Mouse (Mus musculus) hindbrain, embryonic 14.5 days (tissue): ENCODE results near the gene Crebrf. TPM values are rescaled to one million over a fixed set of nuclear protein-coding genes. Genes with fewer than 3 reads are reported as not detected.

Experiments used
- ATAC-seq: fragments of 200-750 bp; cut with Nextera tagmentation; 2 replicates; pipeline ENCODE4 v1.8.0; 2017; ENCODE audit warnings: moderate number of reproducible peaks, mild to moderate bottlenecking, moderate TSS enrichment, moderate library complexity; ENCODE audit not compliant: low FRiP score
- DNase-seq: peaks from one replicate; pipeline ENCODE4 v3.0.0-alpha.2; 2015; ENCODE audit warnings: low spot score
- H3K27ac ChIP-seq: fragments of 300-500 bp; sonication (generic); 2 replicates; pipeline ENCODE4 v1.5.1; 2014; ENCODE audit warnings: mild to moderate bottlenecking, moderate library complexity
- H3K27me3 ChIP-seq: fragments of 300-500 bp; sonication (generic); 2 replicates; pipeline ENCODE4 v1.6.1; 2014; ENCODE audit warnings: mild to moderate bottlenecking, low read length, mixed read lengths; ENCODE audit not compliant: control insufficient read depth, insufficient read depth
- H3K36me3 ChIP-seq: fragments of 300-500 bp; sonication (generic); replicated peaks from 2 replicates; pipeline ENCODE4 v1.6.1; 2014; ENCODE audit not compliant: control insufficient read depth, insufficient read depth
- H3K4me1 ChIP-seq: fragments of 300-500 bp; sonication (generic); replicated peaks from 2 replicates; pipeline ENCODE4 v1.6.1; 2014; ENCODE audit warnings: antibody characterized with exemption, low read length, mixed read lengths; ENCODE audit not compliant: control insufficient read depth, insufficient read depth
- H3K4me2 ChIP-seq: fragments of 300-500 bp; sonication (generic); replicated peaks from 2 replicates; pipeline ENCODE4 v1.6.1; 2014; ENCODE audit warnings: mild to moderate bottlenecking, moderate library complexity
- H3K4me3 ChIP-seq: fragments of 300-500 bp; sonication (generic); replicated peaks from 2 replicates; pipeline ENCODE4 v1.5.1; 2014; ENCODE audit warnings: mild to moderate bottlenecking, low read length
- H3K9ac ChIP-seq: fragments of 300-500 bp; sonication (generic); 2 replicates; pipeline ENCODE4 v1.6.1; 2014
- H3K9me3 ChIP-seq: fragments of 300-500 bp; sonication (generic); 2 replicates; pipeline ENCODE4 v1.6.1; 2016; ENCODE audit warnings: low read length; ENCODE audit not compliant: control insufficient read depth
- WGBS: fragments of 180-500 bp; shearing (Covaris S2); extraction: QIAGEN DNeasy Blood & Tissue Kit; methylation state at CpG from one replicate; pipeline ENCODE4 v1.1.7; 2014; 5-methylcytosine and 5-hydroxymethylcytosine counted together
- polyA plus RNA-seq: library from polyadenylated mRNA; unstranded; fragments of >200 nt; fragmentation: Nextera tagmentation; extraction: Ambion mirVana; gene quantifications from 2 replicates; pipeline ENCODE4 v1.2.1, GENCODE M21; 2014

Crebrf gene
- polyA plus RNA-seq, 1 experiment from 2014 or later: 10.5 TPM

DNA sequence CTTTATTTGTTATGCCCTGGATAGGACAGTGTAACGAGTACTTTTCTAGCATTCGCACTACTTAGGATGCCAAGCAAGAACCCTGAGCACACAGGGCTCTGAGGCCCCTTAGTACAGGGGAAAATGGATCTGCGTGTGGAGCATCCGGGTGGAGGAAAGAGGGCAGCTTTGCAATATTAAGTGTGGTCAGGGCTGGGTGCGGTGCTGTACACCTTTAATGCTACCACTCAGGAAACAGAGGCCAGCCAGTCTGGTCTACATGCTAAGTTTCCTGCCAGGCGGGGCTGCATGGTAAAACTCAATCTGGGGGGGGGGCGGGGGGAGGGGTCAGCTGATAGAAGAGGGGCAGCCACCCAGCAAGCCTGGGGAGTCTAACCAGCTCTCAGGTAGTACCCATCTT is 79.9 kb downstream of the Crebrf start:
- ATAC-seq (no peak), DNase-seq (no peak)
- no peaks in the 10 kb centered on the region for H3K4me1 ChIP-seq
- H3K27ac ChIP-seq: no peak overlapping the region
- H3K9me3 ChIP-seq: no peaks in the 10 kb centered on the region
- WGBS: 80% methylated on average over 7 of the region's 7 CpGs
- no peak overlapping the region for H3K4me2 ChIP-seq
- H3K36me3 ChIP-seq: peaks cover 42% of the 10 kb centered on the region
- H3K9ac ChIP-seq: no peak overlapping the region
- no peaks in the 10 kb centered on the region for H3K27me3 ChIP-seq
- H3K4me3 ChIP-seq: no peak overlapping the region

- no peaks in the 10 kb centered on the region for H3K4me1 ChIP-seq
- ATAC-seq (no peak), DNase-seq (no peak)
- no peak overlapping the region for H3K4me2 ChIP-seq
- WGBS: 74% methylated on average over 6 of the region's 6 CpGs
- no peak overlapping the region for H3K4me3 ChIP-seq
- H3K36me3 ChIP-seq: peaks cover 20% of the 10 kb centered on the region
- H3K9ac ChIP-seq: no peak overlapping the region
- H3K27me3 ChIP-seq: no peaks in the 10 kb centered on the region
- no peaks in the 10 kb centered on the region for H3K9me3 ChIP-seq
- H3K27ac ChIP-seq: no peak overlapping the region
Measured at GRCm38 (mm10) chr17:26797379-26798128, 82.1 kb downstream of the Crebrf start.

- no peak for ATAC-seq
- H3K4me3 ChIP-seq: no peak overlapping the region
Measured at GRCm38 (mm10) chr17:26802886-26803285, 87.4 kb downstream of the Crebrf start.

GRCm38 (mm10) chr17:26812607-26813006 is 97.2 kb downstream of the Crebrf start:
- H3K4me3 ChIP-seq: no peak overlapping the region
- ATAC-seq (no peak), DNase-seq (no peak)
- H3K4me2 ChIP-seq: no peak overlapping the region
- H3K4me1 ChIP-seq: no peaks in the 10 kb centered on the region
- no peak overlapping the region for H3K9ac ChIP-seq
- 79% methylated on average over 2 of the region's 2 CpGs for whole genome bisulfite sequencing
- H3K27me3 ChIP-seq: no peaks in the 10 kb centered on the region
- no peak overlapping the region for H3K27ac ChIP-seq
- no peaks in the 10 kb centered on the region for H3K36me3 ChIP-seq
- no peaks in the 10 kb centered on the region for H3K9me3 ChIP-seq

More at GRCm38 (mm10) chr17:26802886-26803285, 87.4 kb downstream of the Crebrf start:
- Histone ChIP-seq H3K27me3 (no peaks in the 10 kb centered on the region), H3K9me3 (no peaks in the 10 kb centered on the region), H3K36me3 (no peaks in the 10 kb centered on the region), H3K27ac (no peak overlapping the region), H3K9ac (no peak overlapping the region), H3K4me2 (no peak overlapping the region), H3K4me1 (no peaks in the 10 kb centered on the region)
- 93% methylated on average over 3 of the region's 3 CpGs for WGBS
- DNase-seq: no peak

DNA sequence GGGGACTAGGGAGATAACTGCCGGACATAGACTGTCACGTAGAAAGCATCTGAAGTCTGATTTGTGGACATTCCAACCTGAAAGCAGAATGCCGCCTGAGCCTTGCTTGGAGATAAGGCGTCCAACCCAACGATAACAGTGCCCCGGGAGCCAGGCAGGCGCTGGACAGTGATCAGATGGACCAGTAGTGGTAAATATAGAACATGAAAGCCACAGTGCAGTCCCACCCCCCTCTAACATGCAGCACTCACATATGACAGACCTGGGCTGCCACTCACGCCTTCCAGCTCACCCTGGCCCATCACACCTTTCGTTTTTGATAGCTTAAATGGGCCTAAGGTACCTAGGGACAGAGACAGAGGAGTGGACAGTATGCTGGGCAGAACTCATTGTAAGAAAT is 98.0 kb downstream of the Crebrf start:
- ATAC-seq (no peak), DNase-seq (no peak)
- Histone ChIP-seq H3K4me1 (no peaks in the 10 kb centered on the region), H3K27ac (no peak overlapping the region), H3K4me3 (no peak overlapping the region), H3K9me3 (no peaks in the 10 kb centered on the region), H3K9ac (no peak overlapping the region), H3K36me3 (no peaks in the 10 kb centered on the region), H3K4me2 (no peak overlapping the region), H3K27me3 (no peaks in the 10 kb centered on the region)
- WGBS: 84% methylated on average over 9 of the region's 9 CpGs

GRCm38 (mm10) chr17:26816810-26817209 is 101.4 kb downstream of the Crebrf start:
- Histone ChIP-seq H3K36me3 (no peaks in the 10 kb centered on the region), H3K27me3 (no peaks in the 10 kb centered on the region), H3K4me1 (no peaks in the 10 kb centered on the region), H3K27ac (no peak overlapping the region), H3K9ac (no peak overlapping the region), H3K4me2 (no peak overlapping the region), H3K9me3 (no peaks in the 10 kb centered on the region), H3K4me3 (no peak overlapping the region)
- DNase-seq (no peak), ATAC-seq (no peak)
- WGBS: 87% methylated on average over 6 of the region's 6 CpGs

DNA sequence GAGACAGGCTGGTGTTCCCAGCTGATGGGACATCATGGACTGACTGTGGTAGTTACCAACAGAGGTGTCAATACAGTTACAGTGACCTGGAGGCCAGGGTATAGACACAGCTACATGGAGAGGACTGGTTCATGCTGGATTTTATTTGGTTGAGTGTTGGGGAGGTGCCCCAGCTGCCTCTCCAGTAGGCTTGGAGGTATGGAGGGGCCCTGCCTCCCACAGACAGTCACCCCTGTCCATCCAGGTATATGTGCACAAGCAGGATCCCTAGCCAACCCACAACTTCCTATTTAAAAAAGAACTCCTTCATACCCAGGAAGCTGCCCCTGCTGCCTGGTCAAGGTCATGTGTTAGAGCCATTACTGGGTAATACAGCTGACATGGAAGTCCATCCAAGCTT is 102.3 kb downstream of the Crebrf start:
- H3K4me2 ChIP-seq: no peak overlapping the region
- no peak overlapping the region for H3K4me3 ChIP-seq
- H3K4me1 ChIP-seq: no peaks in the 10 kb centered on the region
- H3K36me3 ChIP-seq: no peaks in the 10 kb centered on the region
- ATAC-seq (no peak), DNase-seq (no peak)
- H3K9ac ChIP-seq: no peak overlapping the region
- no peak overlapping the region for H3K27ac ChIP-seq
- no peaks in the 10 kb centered on the region for H3K9me3 ChIP-seq
- no peaks in the 10 kb centered on the region for H3K27me3 ChIP-seq

GRCm38 (mm10) chr17:26826131-26826530 is 110.7 kb downstream of the Crebrf start:
- WGBS: 74% methylated on average over 16 of the region's 17 CpGs

More at GRCm38 (mm10) chr17:26826131-26826530, 110.7 kb downstream of the Crebrf start:
- no peak overlapping the region for H3K27ac ChIP-seq
- H3K4me2 ChIP-seq: no peak overlapping the region
- peaks cover 18% of the 10 kb centered on the region; the same call in 1 of the 2 replicates for H3K27me3 ChIP-seq
- H3K36me3 ChIP-seq: no peaks in the 10 kb centered on the region
- no peaks in the 10 kb centered on the region for H3K9me3 ChIP-seq
- no peak overlapping the region for H3K9ac ChIP-seq
- H3K4me3 ChIP-seq: no peak overlapping the region
- H3K4me1 ChIP-seq: no peaks in the 10 kb centered on the region
- DNase-seq (no peak), ATAC-seq (no peak)
